Mouse (Mus musculus) liver, embryonic 14.5 days (tissue): Measurements from ENCODE around the gene Igfbp7. TPM values are rescaled to one million over a fixed set of nuclear protein-coding genes. Genes with fewer than 3 reads are reported as not detected.

Experiments
- ATAC-seq: fragments of 200-750 bp; cut with Nextera tagmentation; 2 replicates; pipeline ENCODE4 v1.8.0; 2017; ENCODE audit warnings: moderate number of reproducible peaks, mild to moderate bottlenecking, moderate library complexity; ENCODE audit not compliant: insufficient read depth
- DNase-seq, 3 experiments: peaks; one replicate each; pipeline ENCODE4 v3.0.0-alpha.2; 2012 to 2013; ENCODE audit warnings: low read depth in 3 of 3, low spot score in 3 of 3
- H3K27ac ChIP-seq: fragments of 300-500 bp; sonication (generic); 2 replicates; pipeline ENCODE4 v1.5.1; 2014; ENCODE audit warnings: moderate library complexity, mild to moderate bottlenecking, control low read depth, inconsistent platforms
- H3K27me3 ChIP-seq: fragments of 300-500 bp; sonication (generic); 2 replicates; pipeline ENCODE4 v1.6.1; 2014; ENCODE audit warnings: mild to moderate bottlenecking, low read length, moderate library complexity; ENCODE audit not compliant: control insufficient read depth, insufficient read depth
- H3K36me3 ChIP-seq: fragments of 300-500 bp; sonication (generic); replicated peaks from 2 replicates; pipeline ENCODE4 v1.6.1; 2014; ENCODE audit warnings: low read depth; ENCODE audit not compliant: control insufficient read depth, insufficient read depth
- H3K4me1 ChIP-seq, 2 experiments: fragments of 200-500 bp in 1 of 2; fragments of 300-500 bp in 1 of 2; sonication (generic) in 1 of 2; replicated peaks; 2 replicates each; pipeline ENCODE4 v1.6.1; 2012 to 2014; ENCODE audit warnings: antibody characterized with exemption in 1 of 2, inconsistent platforms in 1 of 2, low read length in 1 of 2; ENCODE audit not compliant: control insufficient read depth in 2 of 2, insufficient read depth in 2 of 2
- H3K4me2 ChIP-seq: fragments of 300-500 bp; sonication (generic); 2 replicates; pipeline ENCODE4 v1.6.1; 2014; ENCODE audit warnings: low read depth, mild to moderate bottlenecking, control low read depth, moderate library complexity
- H3K4me3 ChIP-seq, 2 experiments: fragments of 200-500 bp in 1 of 2; fragments of 300-500 bp in 1 of 2; sonication (generic) in 1 of 2; 2 replicates each; pipeline ENCODE4 v1.5.1; 2012 to 2014; ENCODE audit warnings: low read depth in 2 of 2, low read length in 2 of 2, mild to moderate bottlenecking in 2 of 2, control low read depth in 1 of 2, inconsistent platforms in 1 of 2, moderate library complexity in 1 of 2; ENCODE audit not compliant: insufficient read depth in 1 of 2
- H3K9ac ChIP-seq: fragments of 300-500 bp; sonication (generic); replicated peaks from 2 replicates; pipeline ENCODE4 v1.6.1; 2014; ENCODE audit warnings: mild to moderate bottlenecking, control low read depth, moderate library complexity
- H3K9me3 ChIP-seq: fragments of 300-500 bp; sonication (generic); 2 replicates; pipeline ENCODE4 v1.6.1; 2016; ENCODE audit warnings: low read length, mixed read lengths; ENCODE audit not compliant: control insufficient read depth
- CTCF ChIP-seq: IDR thresholded peaks from 2 replicates; pipeline ENCODE4 v1.5.1; 2016; ENCODE audit warnings: antibody characterized with exemption, low read depth, control low read depth
- EP300 ChIP-seq: IDR thresholded peaks from 2 replicates; pipeline ENCODE4 v1.6.1; 2016; ENCODE audit warnings: antibody characterized with exemption, low read depth
- WGBS: fragments of 180-500 bp; shearing (Covaris S2); extraction: QIAGEN DNeasy Blood & Tissue Kit; methylation state at CpG from one replicate; pipeline ENCODE4 v1.1.7; 2014; ENCODE audit not compliant: insufficient replicate concordance; 5-methylcytosine and 5-hydroxymethylcytosine counted together
- polyA plus RNA-seq, 2 experiments: library from polyadenylated mRNA; depleted of rRNA in 1 of 2; stranded (reverse) in 1 of 2; unstranded in 1 of 2; fragments of >200 nt; fragmentation: Nextera tagmentation in 1 of 2; extraction: Ambion mirVana in 1 of 2; gene quantifications; 2 replicates each; pipeline versions ENCODE4 v1.2.1 to v1.2.3; 2012 to 2014

The Igfbp7 gene
- polyA plus RNA-seq, 2 experiments: 14.5 to 16.7 TPM

GRCm38 (mm10) chr5:77363650-77364049 lies 44.2 kb downstream of the Igfbp7 start:
- no peak overlapping the region for H3K4me3 ChIP-seq
- no peak overlapping the region for H3K9ac ChIP-seq
- no peaks in the 10 kb centered on the region for H3K36me3 ChIP-seq
- WGBS: 59% methylated on average over 6 of the region's 6 CpGs
- no peaks in the 10 kb centered on the region for H3K4me1 ChIP-seq
- no peaks in the 10 kb centered on the region for H3K27me3 ChIP-seq
- TF ChIP-seq EP300 (no peak), CTCF (no peak)
- no peak overlapping the region for H3K4me2 ChIP-seq
- H3K9me3 ChIP-seq: no peaks in the 10 kb centered on the region
- ATAC-seq: no peak
- H3K27ac ChIP-seq: no peak overlapping the region
- DNase-seq: no peak

- no peak for DNase-seq
- no peak overlapping the region for H3K9ac ChIP-seq
- H3K4me2 ChIP-seq: no peak overlapping the region
- peaks cover 0 to 6% of the 10 kb centered on the region in 2 experiments; a peak in 1 of 4 replicates for H3K4me1 ChIP-seq
- H3K4me3 ChIP-seq: no peak overlapping the region
- H3K27ac ChIP-seq: no peak overlapping the region
- 43% methylated on average over 3 of the region's 3 CpGs for WGBS
- no peaks in the 10 kb centered on the region for H3K9me3 ChIP-seq
- ATAC-seq: no peak
- H3K27me3 ChIP-seq: no peaks in the 10 kb centered on the region
- TF ChIP-seq CTCF: no peak
- TF ChIP-seq EP300: no peak
- H3K36me3 ChIP-seq: no peaks in the 10 kb centered on the region
These were observed 45.7 kb downstream of the Igfbp7 start for GRCm38 (mm10) chr5:77362120-77362519.

- TF ChIP-seq EP300 (no peak), CTCF (no peak)
- Histone ChIP-seq H3K4me1 (peaks cover 0 to 6% of the 10 kb centered on the region in 2 experiments; a peak in 1 of 4 replicates), H3K9me3 (no peaks in the 10 kb centered on the region), H3K4me3 (no peak overlapping the region), H3K27me3 (no peaks in the 10 kb centered on the region), H3K27ac (no peak overlapping the region), H3K9ac (no peak overlapping the region), H3K36me3 (no peaks in the 10 kb centered on the region), H3K4me2 (no peak overlapping the region)
- ATAC-seq (no peak), DNase-seq (no peak)
- 43% methylated on average over 4 of the region's 4 CpGs for WGBS
These were observed 46.8 kb downstream of the Igfbp7 start for GRCm38 (mm10) chr5:77361006-77361405.

GRCm38 (mm10) chr5:77359971-77360370 lies 47.9 kb downstream of the Igfbp7 start:
- no peak for DNase-seq
- Histone ChIP-seq H3K4me2 (no peak overlapping the region), H3K4me1 (peaks cover 0 to 6% of the 10 kb centered on the region in 2 experiments; a peak in 1 of 4 replicates), H3K9ac (no peak overlapping the region), H3K9me3 (no peaks in the 10 kb centered on the region), H3K36me3 (no peaks in the 10 kb centered on the region), H3K4me3 (no peak overlapping the region), H3K27ac (no peak overlapping the region), H3K27me3 (no peaks in the 10 kb centered on the region)
- WGBS: 72% methylated on average over 4 of the region's 4 CpGs
- TF ChIP-seq CTCF: no peak
- TF ChIP-seq EP300: no peak
- ATAC-seq: no peak

- DNase-seq (no peak), ATAC-seq (peak; percentile 43; the same call in 1 of the 2 replicates)
- 5% methylated on average over 10 of the region's 10 CpGs for whole genome bisulfite sequencing
- Histone ChIP-seq H3K4me1 (peaks cover 0 to 8% of the 10 kb centered on the region in 2 experiments; a peak in 2 of 4 replicates), H3K27ac (no peak overlapping the region), H3K27me3 (no peaks in the 10 kb centered on the region), H3K9ac (no peak overlapping the region), H3K9me3 (no peaks in the 10 kb centered on the region), H3K36me3 (no peaks in the 10 kb centered on the region), H3K4me3 (peak overlapping the region; percentile 43 to 50), H3K4me2 (peak overlapping the region; percentile 65)
- TF ChIP-seq EP300: no peak
- no peak for TF ChIP-seq CTCF
These were observed 49.5 kb downstream of the Igfbp7 start for GRCm38 (mm10) chr5:77358347-77358746.
